Mouse (Mus musculus) ES-Bruce4 (cell line): ENCODE data around the gene Pam.

Source experiments
- CTCF ChIP-seq: IDR thresholded peaks from one replicate; pipeline ENCODE4 v1.8.1; 2011; ENCODE audit warnings: low read depth, low read length
- EP300 ChIP-seq: IDR thresholded peaks from 2 replicates; pipeline ENCODE4 v1.6.1; 2011; ENCODE audit warnings: low read depth, low read length; ENCODE audit not compliant: insufficient read depth
- POLR2A ChIP-seq: IDR thresholded peaks from one replicate; pipeline ENCODE4 v1.8.1; 2011; ENCODE audit warnings: low read length; ENCODE audit not compliant: insufficient read depth

DNA sequence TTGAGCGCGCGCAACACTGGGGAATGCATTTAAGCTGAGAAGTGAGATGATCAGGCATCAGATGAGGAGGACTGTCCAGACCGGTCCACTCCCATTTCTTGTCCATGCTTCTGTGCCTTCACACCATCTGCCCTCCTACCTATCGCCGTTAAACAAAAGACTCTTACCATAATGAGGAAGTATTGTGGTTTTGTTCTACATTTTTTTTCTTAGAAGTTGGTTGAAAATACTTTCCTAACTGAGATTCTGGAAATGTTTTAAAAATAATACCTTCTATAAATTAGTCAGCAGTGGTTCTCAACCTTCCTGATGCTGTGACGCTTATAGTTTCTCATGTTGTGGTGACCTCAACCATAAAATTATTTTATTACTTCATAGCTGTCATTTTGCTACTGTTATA lies 313.8 kb downstream of the Pam start:
- no peak for TF ChIP-seq CTCF
- no peak for TF ChIP-seq POLR2A
- TF ChIP-seq EP300, result no peak
